Mouse (Mus musculus) G1E (cell line): ENCODE results near the gene Spen. TPM values are rescaled to one million over a fixed set of nuclear protein-coding genes. Genes with fewer than 3 reads are reported as not detected.

Experiments used
- ATAC-seq: 2 replicates; pipeline ENCODE4 v1.8.0; 2016; ENCODE audit warnings: mild to moderate bottlenecking; ENCODE audit not compliant: insufficient number of reproducible peaks, poor library complexity, low FRiP score, severe bottlenecking; ENCODE audit errors: extremely low read depth
- DNase-seq: peaks from one replicate; pipeline ENCODE4 v3.0.0; 2012; ENCODE audit warnings: low spot score
- H3K27me3 ChIP-seq: 2 replicates; pipeline ENCODE4 v1.6.1; 2012; ENCODE audit warnings: mild to moderate bottlenecking, low read length, inconsistent platforms; ENCODE audit not compliant: insufficient read depth
- H3K36me3 ChIP-seq: replicated peaks from 2 replicates; pipeline ENCODE3; 2012; ENCODE audit warnings: mild to moderate bottlenecking, inconsistent platforms
- H3K4me1 ChIP-seq: 2 replicates; pipeline ENCODE4 v1.6.1; 2012; ENCODE audit warnings: low read depth, low read length, inconsistent platforms, mixed read lengths; ENCODE audit not compliant: insufficient read depth
- H3K4me3 ChIP-seq: 2 replicates; pipeline ENCODE4 v1.5.1; 2012; ENCODE audit warnings: low read depth, mild to moderate bottlenecking, inconsistent platforms, low read length, moderate library complexity, mixed read lengths
- H3K9me3 ChIP-seq: replicated peaks from 2 replicates; pipeline ENCODE4 v1.6.1; 2012; ENCODE audit warnings: inconsistent platforms
- CTCF ChIP-seq: IDR thresholded peaks from 2 replicates; pipeline ENCODE4 v1.5.1; 2012; ENCODE audit warnings: low read depth, low read length, inconsistent platforms, mixed read lengths
- GATA1 ChIP-seq: IDR thresholded peaks from 2 replicates; pipeline ENCODE4 v1.6.1; 2012; ENCODE audit warnings: borderline replicate concordance, low read length, inconsistent platforms, mixed read lengths
- GATA2 ChIP-seq: IDR thresholded peaks from 2 replicates; pipeline ENCODE4 v1.6.1; 2012; ENCODE audit warnings: low read depth, low read length, inconsistent platforms, borderline replicate concordance
- POLR2AphosphoS5 ChIP-seq: IDR thresholded peaks from 2 replicates; pipeline ENCODE4 v1.6.1; 2012; ENCODE audit warnings: low read depth, low read length, inconsistent platforms; ENCODE audit not compliant: insufficient replicate concordance
- TAL1 ChIP-seq: conservative IDR thresholded peaks from 2 replicates; pipeline ENCODE4 v1.6.1; 2012; ENCODE audit warnings: low read depth, low read length, inconsistent platforms, mixed read lengths
- polyA plus RNA-seq: library from polyadenylated mRNA; stranded (reverse); fragments of >175 nt; gene quantifications from 2 replicates; pipeline ENCODE4 v1.2.3, GENCODE M21; 2012
- total RNA-seq, 2 experiments: library from RNA; stranded (forward) in 1 of 2; stranded (reverse) in 1 of 2; fragments of 200-1000 nt in 1 of 2; fragments of >200 nt in 1 of 2; fragmentation: Nextera tagmentation in 1 of 2; gene quantifications; 2 replicates each; pipeline ENCODE4 v1.2.3; 2014 to 2017

Gene Spen
- total and polyA plus RNA-seq, 3 experiments = 21.4 to 149 (median 100) TPM

- Histone ChIP-seq H3K4me1 (no peaks in the 10 kb centered on the region), H3K27me3 (no peaks in the 10 kb centered on the region), H3K36me3 (peaks cover 96% of the 10 kb centered on the region), H3K9me3 (no peaks in the 10 kb centered on the region), H3K4me3 (no peak overlapping the region)
- peak; percentile 45; the same call in 1 of the 2 replicates for ATAC-seq
- TF ChIP-seq GATA2 (no peak), TAL1 (no peak), POLR2AphosphoS5 (no peak), GATA1 (no peak), CTCF (no peak)
- DNase-seq = no peak
Measured at GRCm38 (mm10) chr4:141488670-141489069, 49.7 kb downstream of the Spen start.

GRCm38 (mm10) chr4:141487581-141487980 is 50.8 kb downstream of the Spen start:
- DNase-seq (no peak), ATAC-seq (no peak)
- Histone ChIP-seq H3K4me3 (no peak overlapping the region), H3K4me1 (no peaks in the 10 kb centered on the region), H3K36me3 (peaks cover 96% of the 10 kb centered on the region), H3K27me3 (no peaks in the 10 kb centered on the region), H3K9me3 (no peaks in the 10 kb centered on the region)
- TF ChIP-seq GATA2 (no peak), GATA1 (no peak)

- DNase-seq = no peak
- Histone ChIP-seq H3K4me3 (no peak overlapping the region), H3K36me3 (peaks cover 95% of the 10 kb centered on the region), H3K27me3 (no peaks in the 10 kb centered on the region), H3K9me3 (peaks cover 11% of the 10 kb centered on the region), H3K4me1 (no peaks in the 10 kb centered on the region)
- ATAC-seq = no peak
- no peak for TF ChIP-seq CTCF
Measured at GRCm38 (mm10) chr4:141484071-141484470, 54.3 kb downstream of the Spen start.

- Histone ChIP-seq H3K4me3 (no peak overlapping the region), H3K4me1 (no peaks in the 10 kb centered on the region), H3K27me3 (peaks cover 3% of the 10 kb centered on the region; the same call in 1 of the 2 replicates), H3K36me3 (peaks cover 99% of the 10 kb centered on the region), H3K9me3 (peaks cover 55% of the 10 kb centered on the region)
- TF ChIP-seq CTCF (no peak), TAL1 (no peak), POLR2AphosphoS5 (no peak), GATA2 (no peak), GATA1 (no peak)
- DNase-seq (no peak), ATAC-seq (no peak)
Measured at GRCm38 (mm10) chr4:141479411-141479810, 59.0 kb downstream of the Spen start.

GRCm38 (mm10) chr4:141478794-141479193 is 59.6 kb downstream of the Spen start:
- Histone ChIP-seq H3K36me3 (peaks cover 99% of the 10 kb centered on the region), H3K4me3 (no peak overlapping the region), H3K27me3 (peaks cover 3% of the 10 kb centered on the region; the same call in 1 of the 2 replicates), H3K9me3 (peaks cover 61% of the 10 kb centered on the region), H3K4me1 (no peaks in the 10 kb centered on the region)
- no peak for TF ChIP-seq TAL1
- no peak for TF ChIP-seq POLR2AphosphoS5
- TF ChIP-seq CTCF = no peak
- TF ChIP-seq GATA1 = no peak
- no peak for TF ChIP-seq GATA2
- no peak for ATAC-seq
- DNase-seq = no peak

GRCm38 (mm10) chr4:141478225-141478624 is 60.2 kb downstream of the Spen start:
- Histone ChIP-seq H3K4me1 (no peaks in the 10 kb centered on the region), H3K36me3 (peaks cover 99% of the 10 kb centered on the region), H3K4me3 (no peak overlapping the region; the same call in 1 of the 2 replicates), H3K9me3 (peaks cover 67% of the 10 kb centered on the region), H3K27me3 (peaks cover 3% of the 10 kb centered on the region; the same call in 1 of the 2 replicates)
- no peak for DNase-seq
- TF ChIP-seq CTCF (no peak), GATA2 (no peak), TAL1 (no peak), GATA1 (no peak), POLR2AphosphoS5 (no peak)
- no peak for ATAC-seq

GRCm38 (mm10) chr4:141477681-141478102 is 60.7 kb downstream of the Spen start:
- DNase-seq = no peak
- Histone ChIP-seq H3K36me3 (peaks cover 99% of the 10 kb centered on the region), H3K4me1 (no peaks in the 10 kb centered on the region), H3K27me3 (peaks cover 3% of the 10 kb centered on the region; the same call in 1 of the 2 replicates), H3K9me3 (peaks cover 72% of the 10 kb centered on the region), H3K4me3 (no peak overlapping the region)
- TF ChIP-seq TAL1 = no peak
- no peak for ATAC-seq
